8 mouse cellular contexts compared by ENCODE assay signal in the genomic region with DNA sequence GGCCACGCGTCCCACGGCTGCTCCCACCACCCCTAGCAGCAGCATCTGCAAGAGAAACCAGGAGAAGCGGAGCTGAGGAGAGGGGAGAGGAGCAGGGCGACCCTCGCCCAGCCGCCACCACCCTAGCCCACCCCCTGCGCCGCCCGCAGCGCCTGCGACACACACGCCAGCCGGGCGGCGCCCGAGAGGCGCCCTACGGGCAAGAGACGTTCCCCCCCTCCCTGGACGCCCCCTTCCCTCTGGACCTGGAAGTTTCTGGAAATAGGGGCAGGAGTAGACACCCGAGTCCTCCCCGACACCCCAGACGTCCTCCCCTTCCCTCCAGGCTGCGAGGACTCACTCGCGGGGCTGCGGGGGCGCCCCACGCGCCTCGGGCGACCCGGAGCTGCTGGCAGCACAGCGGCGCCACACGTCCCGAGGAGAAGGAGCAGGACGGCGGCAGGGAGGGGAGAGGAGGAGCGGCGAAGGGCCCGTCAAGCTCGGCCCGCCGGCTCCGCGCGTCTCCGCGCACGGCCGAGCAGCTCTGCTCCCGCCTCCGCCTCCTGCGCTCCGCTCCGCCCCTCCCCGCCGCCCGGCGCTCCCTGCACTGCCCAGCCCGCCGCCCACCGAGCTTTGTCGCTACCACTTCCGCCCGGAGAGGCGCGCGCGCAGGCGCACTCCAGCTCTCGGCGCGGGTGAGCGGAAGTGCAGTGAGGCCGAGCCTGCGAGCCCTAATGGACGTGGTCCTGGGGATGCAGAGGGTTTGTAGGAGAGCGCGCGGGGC. TPM values are rescaled to one million over a fixed set of nuclear protein-coding genes. Genes with fewer than 3 reads are reported as not detected.
DNase-seq lines count a peak whose midpoint lies in the region; ATAC-seq lines count a peak whose summit lies in the region.

No protein-coding gene starts in this region.

- no peaks in the 10 kb centered on the region for H3K9me3 ChIP-seq in hindbrain, embryonic 13.5 days

- under 1% methylated on average over 45 of the region's 83 CpGs for WGBS in hindbrain, embryonic 13.5 days

- peak; percentile 98 for DNase-seq in Muller cell, postnatal 12 days (ENCODE audit: inconsistent ontology term)
- peak; percentile 98 for DNase-seq in cerebellum, adult 9-11 months
- peak; percentile 93 to 96 for DNase-seq in frontal cortex, postnatal 10 days (ENCODE audit: low spot score in 2 of 2)
- DNase-seq in layer of hippocampus, postnatal 25 days (ENCODE audit: extremely low spot score in 1 of 2, low spot score in 1 of 2) = peak; percentile 91 to 94
- DNase-seq in lung, postnatal 25 days (ENCODE audit: low spot score) = peak; percentile 97
- peak; percentile 95 for DNase-seq in retina, embryonic 14.5 days (ENCODE audit: low spot score)
- peak; percentile 97 for DNase-seq in thymus, postnatal 4 days

- peak overlapping the region; percentile 99 for H3K27ac ChIP-seq in hindbrain, embryonic 13.5 days

- peaks cover 34% of the 10 kb centered on the region for H3K4me1 ChIP-seq in hindbrain, embryonic 13.5 days (replicated peaks)

- ATAC-seq in hindbrain, embryonic 13.5 days (ENCODE audit: low FRiP score) = peak; percentile 99

- H3K4me3 ChIP-seq in hindbrain, embryonic 13.5 days = peak overlapping the region; percentile 92

- peaks cover 4% of the 10 kb centered on the region; the same call in 1 of the 2 replicates for H3K36me3 ChIP-seq in hindbrain, embryonic 13.5 days

- no peaks in the 10 kb centered on the region for H3K27me3 ChIP-seq in hindbrain, embryonic 13.5 days

- H3K4me2 ChIP-seq in hindbrain, embryonic 13.5 days = peak overlapping the region; percentile 99

- peak overlapping the region; percentile 94 for H3K9ac ChIP-seq in hindbrain, embryonic 13.5 days

RNA-seq across cellular contexts. Expression of a gene that starts 32.4 kb away (rescaled TPM):
- 87.3 and 96.3 TPM in 2 replicates for polyA plus RNA-seq in hindbrain, embryonic 13.5 days (2015; fragmentation: Nextera tagmentation; extraction: Ambion mirVana)
- total RNA-seq in layer of hippocampus, postnatal 25 days (2021) = 100 to 1,000 TPM; 244 to 253 TPM

Comparison
In these comparisons a context has a peak if more than half of its experiments do, and no peak if none do; other contexts are left out.
1. Peak in every context shown above with its lines: DNase-seq, ATAC-seq, H3K4me3 ChIP-seq and H3K27ac ChIP-seq.